Mouse (Mus musculus): ENCODE measurements around the gene Pprc1. TPM values are rescaled to one million over a fixed set of nuclear protein-coding genes. Genes with fewer than 3 reads are reported as not detected.

The Pprc1 gene
- polyA plus RNA-seq, 1 experiment from 2014 or later = 46.7 TPM

DNA sequence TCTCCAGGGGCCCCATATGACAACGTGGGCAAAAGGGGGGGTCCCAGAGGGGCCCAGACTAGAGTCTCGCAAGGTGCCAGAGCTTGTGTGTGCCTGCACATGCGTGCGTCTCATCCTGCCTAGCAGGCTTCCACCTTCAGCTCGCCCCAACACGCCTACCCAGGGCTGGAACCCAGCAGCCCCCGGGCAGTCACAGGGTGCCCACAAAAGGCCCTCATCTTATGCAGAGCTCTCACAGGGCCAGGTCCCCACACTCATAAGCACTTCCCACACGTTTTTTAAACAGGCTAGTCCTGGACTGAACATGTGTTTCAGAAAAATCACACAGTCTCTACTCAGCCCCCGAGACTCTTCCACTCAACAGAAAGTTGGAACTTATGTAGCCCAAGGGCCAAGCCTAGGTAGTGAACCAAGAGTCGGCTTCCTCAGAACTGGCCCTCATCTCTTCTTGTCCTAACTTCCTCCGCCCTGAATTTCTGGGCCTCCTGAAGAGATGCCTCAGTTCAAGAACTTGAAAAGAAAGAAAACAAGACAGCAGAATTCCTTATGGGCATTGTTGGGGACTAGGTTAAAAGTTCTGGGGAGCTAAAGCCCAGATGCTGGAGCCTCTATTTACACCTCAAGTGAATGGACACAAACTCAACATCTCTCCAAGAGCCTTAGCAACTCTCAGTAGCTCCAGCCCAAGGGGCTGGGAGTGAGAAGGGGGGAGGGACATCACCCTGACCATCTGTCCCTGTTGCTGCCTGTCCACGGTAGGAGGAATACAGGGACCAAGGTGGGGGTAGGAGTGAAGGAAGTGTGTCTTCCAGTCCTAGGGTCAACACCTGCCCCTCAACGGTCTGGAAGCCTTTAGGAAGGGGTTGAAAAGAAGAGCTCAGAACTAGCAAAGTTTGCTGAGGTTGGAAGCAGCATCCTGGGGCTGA lies 6.5 kb upstream of the Pprc1 start:
- 24% methylated on average over 13 of the region's 13 CpGs for WGBS (ENCODE audit: insufficient replicate concordance)
- peak overlapping the region; percentile 79 for H3K4me3 ChIP-seq (ENCODE audit: low read depth, low read length)
- H3K9ac ChIP-seq (ENCODE audit: low read depth, low read length) = peak overlapping the region; percentile 89
- peak overlapping the region; percentile 96 for H3K27ac ChIP-seq (ENCODE audit: low read depth, low read length)
- H3K36me3 ChIP-seq (ENCODE audit: control insufficient read depth, insufficient read depth, low read length) = peaks cover 30% of the 10 kb centered on the region
- no peaks in the 10 kb centered on the region for H3K27me3 ChIP-seq (ENCODE audit: control insufficient read depth, insufficient read depth, low read length)
- H3K4me1 ChIP-seq (ENCODE audit: control insufficient read depth, insufficient read depth, low read length) = peaks cover 54% of the 10 kb centered on the region
- no peak for ATAC-seq (replicated peaks; ENCODE audit: insufficient number of reproducible peaks, low FRiP score, low TSS enrichment)
- H3K9me3 ChIP-seq (replicated peaks; ENCODE audit: control insufficient read depth, low read length) = no peaks in the 10 kb centered on the region
- H3K4me2 ChIP-seq = peak overlapping the region; percentile 84

GRCm38 (mm10) chr19:46038851-46039260 lies 5.8 kb upstream of the Pprc1 start:
- Histone ChIP-seq H3K9ac (ENCODE audit: low read depth, low read length) (peak overlapping the region; percentile 89), H3K4me1 (ENCODE audit: control insufficient read depth, insufficient read depth, low read length) (peaks cover 61% of the 10 kb centered on the region), H3K4me2 (peak overlapping the region; percentile 84), H3K9me3 (replicated peaks; ENCODE audit: control insufficient read depth, low read length) (no peaks in the 10 kb centered on the region), H3K27me3 (ENCODE audit: control insufficient read depth, insufficient read depth, low read length) (no peaks in the 10 kb centered on the region), H3K36me3 (ENCODE audit: control insufficient read depth, insufficient read depth, low read length) (peaks cover 23% of the 10 kb centered on the region), H3K4me3 (ENCODE audit: low read depth, low read length) (peak overlapping the region; percentile 79), H3K27ac (ENCODE audit: low read depth, low read length) (peak overlapping the region; percentile 96)
- WGBS (ENCODE audit: insufficient replicate concordance) = 3% methylated on average over 12 of the region's 17 CpGs
- no peak for ATAC-seq (replicated peaks; ENCODE audit: insufficient number of reproducible peaks, low FRiP score, low TSS enrichment)

GRCm38 (mm10) chr19:46039478-46039877 lies 5.2 kb upstream of the Pprc1 start:
- 2% methylated on average over 18 of the region's 30 CpGs for WGBS (ENCODE audit: insufficient replicate concordance)
- Histone ChIP-seq H3K9me3 (replicated peaks; ENCODE audit: control insufficient read depth, low read length) (no peaks in the 10 kb centered on the region), H3K9ac (ENCODE audit: low read depth, low read length) (peak overlapping the region; percentile 89), H3K4me2 (peak overlapping the region; percentile 84), H3K27me3 (ENCODE audit: control insufficient read depth, insufficient read depth, low read length) (no peaks in the 10 kb centered on the region), H3K36me3 (ENCODE audit: control insufficient read depth, insufficient read depth, low read length) (peaks cover 17% of the 10 kb centered on the region), H3K4me3 (ENCODE audit: low read depth, low read length) (peak overlapping the region; percentile 79), H3K4me1 (ENCODE audit: control insufficient read depth, insufficient read depth, low read length) (peaks cover 64% of the 10 kb centered on the region), H3K27ac (ENCODE audit: low read depth, low read length) (peak overlapping the region; percentile 96)
- peak; percentile 71 for ATAC-seq (replicated peaks; ENCODE audit: insufficient number of reproducible peaks, low FRiP score, low TSS enrichment)

GRCm38 (mm10) chr19:46040149-46040902 lies 4.4 kb upstream of the Pprc1 start:
- 44% methylated on average over 14 of the region's 14 CpGs for WGBS (ENCODE audit: insufficient replicate concordance)
- no peak for ATAC-seq (replicated peaks; ENCODE audit: insufficient number of reproducible peaks, low FRiP score, low TSS enrichment)

GRCm38 (mm10) chr19:46041299-46041932 lies 3.3 kb upstream of the Pprc1 start:
- H3K27ac ChIP-seq (ENCODE audit: low read depth, low read length) = peak overlapping the region; percentile 96
- WGBS (ENCODE audit: insufficient replicate concordance) = 28% methylated on average over 7 of the region's 7 CpGs
- ATAC-seq (replicated peaks; ENCODE audit: insufficient number of reproducible peaks, low FRiP score, low TSS enrichment) = no peak
- no peaks in the 10 kb centered on the region for H3K27me3 ChIP-seq (ENCODE audit: control insufficient read depth, insufficient read depth, low read length)
- no peaks in the 10 kb centered on the region for H3K9me3 ChIP-seq (replicated peaks; ENCODE audit: control insufficient read depth, low read length)
- H3K36me3 ChIP-seq (ENCODE audit: control insufficient read depth, insufficient read depth, low read length) = no peaks in the 10 kb centered on the region
- H3K4me2 ChIP-seq = peak overlapping the region; percentile 84
- peak overlapping the region; percentile 77 for H3K9ac ChIP-seq (ENCODE audit: low read depth, low read length)
- H3K4me3 ChIP-seq (ENCODE audit: low read depth, low read length) = peak overlapping the region; percentile 96
- peaks cover 73% of the 10 kb centered on the region for H3K4me1 ChIP-seq (ENCODE audit: control insufficient read depth, insufficient read depth, low read length)

More at GRCm38 (mm10) chr19:46040149-46040902, 4.4 kb upstream of the Pprc1 start:
- peaks cover 9% of the 10 kb centered on the region for H3K36me3 ChIP-seq (ENCODE audit: control insufficient read depth, insufficient read depth, low read length)
- no peaks in the 10 kb centered on the region for H3K27me3 ChIP-seq (ENCODE audit: control insufficient read depth, insufficient read depth, low read length)
- peak overlapping the region; percentile 96 for H3K27ac ChIP-seq (ENCODE audit: low read depth, low read length)
- H3K9ac ChIP-seq (ENCODE audit: low read depth, low read length) = peak overlapping the region; percentile 89
- H3K4me3 ChIP-seq (ENCODE audit: low read depth, low read length) = peak overlapping the region; percentile 79
- H3K9me3 ChIP-seq (replicated peaks; ENCODE audit: control insufficient read depth, low read length) = no peaks in the 10 kb centered on the region
- peak overlapping the region; percentile 84 for H3K4me2 ChIP-seq
- H3K4me1 ChIP-seq (ENCODE audit: control insufficient read depth, insufficient read depth, low read length) = peaks cover 64% of the 10 kb centered on the region

GRCm38 (mm10) chr19:46041933-46042475 lies 2.7 kb upstream of the Pprc1 start:
- Histone ChIP-seq H3K9ac (ENCODE audit: low read depth, low read length) (peak overlapping the region; percentile 77), H3K4me1 (ENCODE audit: control insufficient read depth, insufficient read depth, low read length) (peaks cover 77% of the 10 kb centered on the region), H3K36me3 (ENCODE audit: control insufficient read depth, insufficient read depth, low read length) (no peaks in the 10 kb centered on the region), H3K27me3 (ENCODE audit: control insufficient read depth, insufficient read depth, low read length) (no peaks in the 10 kb centered on the region), H3K4me2 (peak overlapping the region; percentile 84), H3K27ac (ENCODE audit: low read depth, low read length) (peak overlapping the region; percentile 96), H3K9me3 (replicated peaks; ENCODE audit: control insufficient read depth, low read length) (no peaks in the 10 kb centered on the region), H3K4me3 (ENCODE audit: low read depth, low read length) (peak overlapping the region; percentile 96)
- peak; percentile 18; the same call in 1 of the 2 replicates for ATAC-seq (replicated peaks; ENCODE audit: insufficient number of reproducible peaks, low FRiP score, low TSS enrichment)
- WGBS (ENCODE audit: insufficient replicate concordance) = 0% methylated on average over 10 of the region's 14 CpGs

DNA sequence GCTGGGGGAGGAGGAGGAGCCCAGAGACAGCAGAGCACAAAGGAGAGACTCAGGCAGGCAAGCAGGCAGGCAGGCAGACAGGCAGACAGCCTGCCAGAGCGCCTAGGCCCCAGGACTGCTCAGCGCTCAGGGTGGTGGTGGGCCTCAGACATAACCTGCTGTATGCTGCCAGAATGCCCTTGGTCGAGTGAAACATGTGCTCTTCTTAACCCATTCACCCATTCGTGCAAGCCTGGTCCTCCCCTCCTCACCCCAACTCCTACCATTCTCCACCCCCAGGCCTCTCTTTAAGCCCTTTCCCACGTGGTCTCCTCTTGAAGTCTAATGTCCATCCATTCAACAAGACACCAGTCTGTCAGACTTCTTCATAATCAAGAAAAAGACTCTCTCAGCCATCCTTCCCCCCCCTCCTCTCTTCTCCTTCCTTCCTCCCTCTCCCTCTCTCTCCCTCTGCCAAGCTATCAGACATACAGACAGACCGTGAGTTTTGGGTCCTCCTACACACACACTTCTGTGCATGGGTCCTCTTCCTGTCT lies 2.1 kb upstream of the Pprc1 start:
- Histone ChIP-seq H3K36me3 (ENCODE audit: control insufficient read depth, insufficient read depth, low read length) (no peaks in the 10 kb centered on the region), H3K4me2 (peak overlapping the region; percentile 84), H3K4me3 (ENCODE audit: low read depth, low read length) (peak overlapping the region; percentile 96), H3K4me1 (ENCODE audit: control insufficient read depth, insufficient read depth, low read length) (peaks cover 72% of the 10 kb centered on the region), H3K27ac (ENCODE audit: low read depth, low read length) (peak overlapping the region; percentile 96), H3K9ac (ENCODE audit: low read depth, low read length) (peak overlapping the region; percentile 77), H3K9me3 (replicated peaks; ENCODE audit: control insufficient read depth, low read length) (no peaks in the 10 kb centered on the region), H3K27me3 (ENCODE audit: control insufficient read depth, insufficient read depth, low read length) (no peaks in the 10 kb centered on the region)
- ATAC-seq (replicated peaks; ENCODE audit: insufficient number of reproducible peaks, low FRiP score, low TSS enrichment) = no peak
- 7% methylated on average over 6 of the region's 6 CpGs for WGBS (ENCODE audit: insufficient replicate concordance)

GRCm38 (mm10) chr19:46043380-46043779 lies 1.3 kb upstream of the Pprc1 start:
- Histone ChIP-seq H3K9ac (ENCODE audit: low read depth, low read length) (peak overlapping the region; percentile 96; the same call in 1 of the 2 replicates), H3K4me1 (ENCODE audit: control insufficient read depth, insufficient read depth, low read length) (peaks cover 63% of the 10 kb centered on the region), H3K27ac (ENCODE audit: low read depth, low read length) (peak overlapping the region; percentile 98), H3K9me3 (replicated peaks; ENCODE audit: control insufficient read depth, low read length) (no peaks in the 10 kb centered on the region), H3K4me3 (ENCODE audit: low read depth, low read length) (peak overlapping the region; percentile 96), H3K27me3 (ENCODE audit: control insufficient read depth, insufficient read depth, low read length) (no peaks in the 10 kb centered on the region), H3K36me3 (ENCODE audit: control insufficient read depth, insufficient read depth, low read length) (no peaks in the 10 kb centered on the region), H3K4me2 (peak overlapping the region; percentile 84)
- 72% methylated on average over 7 of the region's 7 CpGs for WGBS (ENCODE audit: insufficient replicate concordance)
- ATAC-seq (replicated peaks; ENCODE audit: insufficient number of reproducible peaks, low FRiP score, low TSS enrichment) = no peak

All from heart, embryonic 11.5 days (tissue).